Mouse (Mus musculus) stomach, embryonic 14.5 days (tissue): ENCODE results near the gene Shd. TPM values are rescaled to one million over a fixed set of nuclear protein-coding genes. Genes with fewer than 3 reads are reported as not detected.

Experiments used
- ATAC-seq: fragments of 200-750 bp; cut with Nextera tagmentation; 2 replicates; pipeline ENCODE4 v1.8.0; 2017; ENCODE audit warnings: low read depth, moderate TSS enrichment; ENCODE audit not compliant: insufficient number of reproducible peaks, insufficient read depth, low FRiP score
- H3K27ac ChIP-seq: fragments of 300-500 bp; sonication (generic); 2 replicates; pipeline ENCODE4 v1.5.1; 2014; ENCODE audit warnings: mild to moderate bottlenecking, low read length, moderate library complexity, mixed read lengths
- H3K27me3 ChIP-seq: fragments of 300-500 bp; sonication (generic); 2 replicates; pipeline ENCODE4 v1.6.1; 2014; ENCODE audit warnings: low read length, control low read depth, mixed read lengths; ENCODE audit not compliant: control insufficient read depth, insufficient read depth
- H3K36me3 ChIP-seq: fragments of 300-500 bp; sonication (generic); 2 replicates; pipeline ENCODE4 v1.6.1; 2014; ENCODE audit warnings: mild to moderate bottlenecking, control low read depth, low read length, moderate library complexity, mixed read lengths; ENCODE audit not compliant: control insufficient read depth, insufficient read depth
- H3K4me1 ChIP-seq: fragments of 300-500 bp; sonication (generic); 2 replicates; pipeline ENCODE4 v1.6.1; 2014; ENCODE audit warnings: low read length, control low read depth, mixed read lengths; ENCODE audit not compliant: control insufficient read depth, insufficient read depth
- H3K4me2 ChIP-seq: fragments of 300-500 bp; sonication (generic); replicated peaks from 2 replicates; pipeline ENCODE4 v1.6.1; 2014; ENCODE audit warnings: low read depth, low read length, control low read depth
- H3K4me3 ChIP-seq: fragments of 300-500 bp; sonication (generic); 2 replicates; pipeline ENCODE4 v1.5.1; 2014; ENCODE audit warnings: low read depth, low read length, control low read depth
- H3K9ac ChIP-seq: fragments of 300-500 bp; sonication (generic); replicated peaks from 2 replicates; pipeline ENCODE4 v1.6.1; 2014; ENCODE audit warnings: low read depth, mild to moderate bottlenecking, control low read depth, low read length, moderate library complexity, mixed read lengths
- H3K9me3 ChIP-seq: fragments of 300-500 bp; sonication (generic); 2 replicates; pipeline ENCODE4 v1.6.1; 2016; ENCODE audit warnings: low read depth, low read length, control low read depth; ENCODE audit not compliant: control insufficient read depth
- WGBS: fragments of 180-500 bp; shearing (Covaris S2); extraction: QIAGEN DNeasy Blood & Tissue Kit; methylation state at CpG from one replicate; pipeline ENCODE4 v1.1.7; 2014; 5-methylcytosine and 5-hydroxymethylcytosine counted together
- polyA plus RNA-seq: library from polyadenylated mRNA; unstranded; fragments of >200 nt; fragmentation: Nextera tagmentation; extraction: Ambion mirVana; gene quantifications from 2 replicates; pipeline ENCODE4 v1.2.1, GENCODE M21; 2014

Gene Shd
- polyA plus RNA-seq, 1 experiment from 2014 or later, result 16.6 TPM

DNA sequence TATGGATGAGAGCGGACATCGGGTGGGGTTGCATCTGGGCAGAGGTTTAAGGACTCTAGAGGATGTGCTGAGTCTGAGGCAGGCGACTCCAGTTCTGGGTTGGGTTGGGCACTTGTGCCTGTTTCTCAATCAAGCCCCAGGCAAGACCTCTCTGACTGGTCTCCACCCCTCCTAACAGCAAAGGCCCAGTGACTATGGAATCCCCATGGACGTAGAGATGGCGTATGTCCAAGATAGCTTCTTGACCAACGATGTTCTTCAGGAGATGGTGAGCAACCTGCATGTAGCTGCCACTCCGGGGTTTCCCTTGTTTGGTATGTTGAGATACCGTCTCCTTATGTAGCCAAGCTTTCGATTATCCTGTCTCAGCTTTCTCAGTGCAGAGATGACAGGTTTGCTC is 45.0 kb downstream of the Shd start:
- Histone ChIP-seq H3K27ac (no peak overlapping the region), H3K4me2 (no peak overlapping the region), H3K9ac (no peak overlapping the region), H3K9me3 (no peaks in the 10 kb centered on the region), H3K4me3 (no peak overlapping the region), H3K27me3 (no peaks in the 10 kb centered on the region), H3K36me3 (peaks cover 67% of the 10 kb centered on the region), H3K4me1 (peaks cover 5% of the 10 kb centered on the region)
- WGBS, result 90% methylated on average over 9 of the region's 9 CpGs
- no peak for ATAC-seq

DNA sequence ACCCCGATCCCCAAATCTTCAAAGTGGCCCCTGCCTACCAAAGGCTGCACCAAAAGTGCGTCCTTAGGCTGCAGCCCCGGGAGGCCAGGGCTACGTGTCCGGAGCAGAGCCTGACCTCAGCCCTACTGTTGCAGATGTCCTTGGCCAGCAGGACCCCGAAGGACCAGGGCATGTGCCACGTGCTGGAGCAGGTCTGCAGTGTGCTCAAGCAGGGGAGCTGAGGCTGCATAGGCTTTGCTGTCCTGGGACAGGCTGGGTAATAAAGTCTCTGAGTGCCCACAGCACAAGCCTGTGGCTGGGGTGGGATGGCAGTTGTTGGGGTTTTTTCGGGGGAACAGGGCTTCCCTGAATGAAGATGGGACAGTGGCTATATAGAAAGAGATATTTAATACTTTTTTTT is 46.1 kb downstream of the Shd start:
- Histone ChIP-seq H3K4me2 (no peak overlapping the region), H3K4me1 (no peaks in the 10 kb centered on the region), H3K4me3 (no peak overlapping the region), H3K36me3 (peaks cover 65% of the 10 kb centered on the region), H3K9ac (no peak overlapping the region), H3K27ac (no peak overlapping the region), H3K27me3 (no peaks in the 10 kb centered on the region), H3K9me3 (no peaks in the 10 kb centered on the region)
- WGBS, result 88% methylated on average over 8 of the region's 8 CpGs
- no peak for ATAC-seq

DNA sequence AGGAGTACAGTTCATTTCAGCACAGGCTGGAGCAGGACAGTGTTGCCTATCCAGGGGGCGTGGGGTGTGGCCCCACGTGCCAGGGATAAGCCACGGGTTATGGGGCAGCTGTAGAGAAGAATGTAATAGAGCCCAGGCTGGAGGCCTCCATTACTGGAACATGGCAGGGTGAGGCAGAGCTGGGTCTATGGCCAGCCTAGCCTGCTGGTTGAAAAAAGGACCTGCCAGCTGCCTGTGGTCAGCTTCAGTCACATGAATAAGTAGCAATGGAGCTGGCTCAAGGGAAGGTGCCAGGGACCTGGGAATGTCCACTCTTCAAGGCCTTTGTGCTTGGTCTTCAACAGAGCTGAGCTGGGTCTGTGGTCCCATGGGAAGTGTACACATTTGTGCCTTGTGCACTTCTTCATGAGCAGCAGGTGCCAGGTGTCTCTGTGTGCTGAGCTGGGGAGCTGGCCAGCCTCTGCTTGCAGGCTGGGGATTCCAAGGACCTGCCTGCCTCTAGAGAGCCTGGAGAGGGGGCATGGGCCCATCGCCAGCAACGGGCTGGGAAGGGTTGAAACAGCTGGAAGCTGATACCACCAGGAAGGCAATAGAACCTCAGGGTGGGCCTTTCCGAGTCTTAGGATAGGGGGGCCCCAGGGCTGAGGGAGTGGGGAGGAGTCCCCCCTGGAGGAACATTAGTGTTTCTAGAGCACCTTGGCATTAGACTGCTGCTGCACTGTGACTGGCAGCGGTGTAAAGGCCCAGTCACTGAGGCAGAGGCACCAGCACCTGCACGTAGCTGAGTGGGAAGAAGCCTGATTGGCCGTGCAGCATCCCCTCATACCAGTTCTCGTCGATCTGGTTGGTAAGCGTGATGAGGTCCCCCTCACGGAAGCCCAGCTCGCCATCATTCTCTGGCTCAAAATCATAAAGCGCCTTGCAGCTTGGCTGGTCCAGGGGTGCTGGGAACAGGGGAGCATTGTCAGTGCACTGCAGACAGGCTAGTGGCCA is 46.8 kb downstream of the Shd start:
- Histone ChIP-seq H3K9me3 (no peaks in the 10 kb centered on the region), H3K36me3 (peaks cover 58% of the 10 kb centered on the region), H3K4me2 (no peak overlapping the region), H3K27ac (no peak overlapping the region), H3K27me3 (no peaks in the 10 kb centered on the region), H3K4me1 (no peaks in the 10 kb centered on the region), H3K9ac (no peak overlapping the region), H3K4me3 (no peak overlapping the region)
- no peak for ATAC-seq
- WGBS, result 82% methylated on average over 15 of the region's 15 CpGs

DNA sequence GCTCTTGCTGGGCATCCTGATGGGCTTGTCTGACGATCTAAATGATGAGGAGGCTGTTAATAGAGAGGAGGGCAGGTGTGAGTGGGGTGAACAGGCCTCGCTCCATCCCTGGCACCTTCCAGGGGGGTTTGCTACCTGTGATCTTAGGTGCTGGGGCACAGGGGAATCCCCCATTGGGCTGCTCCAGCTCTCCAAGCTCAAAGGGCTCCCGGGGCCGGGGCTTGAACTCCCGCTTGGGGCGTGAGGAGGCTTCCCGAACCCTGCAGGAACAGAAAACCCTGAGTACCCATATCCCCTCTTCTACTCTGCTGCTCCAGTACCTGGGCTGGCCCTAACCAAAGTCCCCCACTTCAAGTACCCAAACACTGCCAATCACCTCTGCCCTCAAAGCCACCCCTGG is 47.6 kb downstream of the Shd start:
- Histone ChIP-seq H3K4me2 (no peak overlapping the region), H3K4me3 (no peak overlapping the region), H3K27ac (no peak overlapping the region), H3K36me3 (peaks cover 52% of the 10 kb centered on the region), H3K9me3 (no peaks in the 10 kb centered on the region), H3K27me3 (no peaks in the 10 kb centered on the region), H3K4me1 (no peaks in the 10 kb centered on the region), H3K9ac (no peak overlapping the region)
- no peak for ATAC-seq
- WGBS, result 90% methylated on average over 7 of the region's 7 CpGs

DNA sequence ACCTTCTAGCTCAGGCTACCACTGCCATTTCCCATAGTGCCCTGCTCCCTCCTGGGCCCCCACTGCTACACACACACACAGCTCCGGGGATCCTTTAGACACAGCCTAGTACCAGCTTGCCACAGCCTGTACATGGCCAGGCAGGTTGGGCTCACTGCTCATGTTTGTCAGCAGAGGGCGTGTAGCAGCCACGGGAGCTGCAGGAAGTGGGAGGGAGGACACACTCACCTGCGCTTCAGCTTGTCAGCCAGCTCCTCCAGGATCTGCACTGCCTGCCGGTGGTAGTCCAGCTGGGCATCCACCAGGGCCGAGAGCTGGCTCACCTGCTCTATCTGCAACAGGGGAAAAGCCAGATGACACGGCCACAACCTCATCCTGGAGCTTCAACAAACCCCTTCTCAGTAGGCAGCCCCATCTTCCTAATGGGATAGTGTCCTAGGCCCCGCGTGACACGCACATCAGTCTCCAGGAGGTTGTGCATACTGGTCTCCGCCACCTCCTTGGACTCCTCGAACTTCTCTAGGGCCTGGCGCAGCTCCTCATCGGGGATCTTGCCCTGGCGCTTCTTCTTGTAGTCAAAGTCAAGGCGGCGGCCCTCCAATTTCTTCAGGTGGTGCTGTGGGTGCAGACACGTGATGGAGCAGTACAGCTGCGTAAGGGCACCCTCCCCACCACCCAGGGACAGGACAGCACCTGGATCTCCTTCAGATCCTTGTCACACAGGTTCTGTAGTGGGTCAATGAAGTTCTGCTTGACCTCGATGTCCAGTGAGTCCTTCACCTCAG is 48.3 kb downstream of the Shd start:
- Histone ChIP-seq H3K9ac (no peak overlapping the region), H3K4me1 (no peaks in the 10 kb centered on the region), H3K36me3 (peaks cover 47% of the 10 kb centered on the region), H3K27ac (no peak overlapping the region), H3K27me3 (no peaks in the 10 kb centered on the region), H3K4me3 (no peak overlapping the region), H3K9me3 (no peaks in the 10 kb centered on the region), H3K4me2 (no peak overlapping the region)
- no peak for ATAC-seq
- 69% methylated on average over 20 of the region's 20 CpGs for WGBS

DNA sequence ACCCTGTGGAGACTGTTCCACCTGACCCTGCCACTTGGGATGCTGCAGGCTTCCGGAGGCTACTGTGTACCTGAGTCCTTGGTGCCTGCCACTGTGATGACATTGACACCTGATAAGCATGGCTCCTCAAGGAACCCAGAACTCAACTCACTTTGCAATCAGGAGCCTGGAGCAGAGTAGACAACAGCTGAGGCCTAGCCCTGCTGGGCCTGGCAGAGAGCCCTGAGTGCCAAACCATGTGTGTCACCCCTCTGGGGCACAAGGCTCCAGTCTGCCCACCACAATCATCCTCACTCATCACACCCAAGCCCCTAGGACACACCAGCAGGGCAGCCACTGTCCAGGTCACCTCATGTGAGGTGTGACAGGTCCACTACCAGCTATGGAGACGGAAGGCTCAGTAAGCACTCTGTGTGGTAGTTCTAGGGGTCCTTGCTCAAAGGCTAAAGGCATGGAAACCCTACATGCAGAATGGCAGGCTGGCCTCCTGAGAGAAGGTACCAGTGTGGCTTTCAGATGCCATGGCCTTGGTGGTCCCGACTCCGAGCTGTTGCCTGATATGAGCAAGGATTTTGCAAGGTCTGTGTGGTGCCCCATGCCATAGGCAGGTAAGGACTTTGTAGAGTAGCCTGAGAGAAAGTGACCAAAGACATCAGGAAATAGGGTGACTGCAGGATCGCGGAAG is 50.3 kb downstream of the Shd start:
- peaks cover 40% of the 10 kb centered on the region for H3K36me3 ChIP-seq

DNA sequence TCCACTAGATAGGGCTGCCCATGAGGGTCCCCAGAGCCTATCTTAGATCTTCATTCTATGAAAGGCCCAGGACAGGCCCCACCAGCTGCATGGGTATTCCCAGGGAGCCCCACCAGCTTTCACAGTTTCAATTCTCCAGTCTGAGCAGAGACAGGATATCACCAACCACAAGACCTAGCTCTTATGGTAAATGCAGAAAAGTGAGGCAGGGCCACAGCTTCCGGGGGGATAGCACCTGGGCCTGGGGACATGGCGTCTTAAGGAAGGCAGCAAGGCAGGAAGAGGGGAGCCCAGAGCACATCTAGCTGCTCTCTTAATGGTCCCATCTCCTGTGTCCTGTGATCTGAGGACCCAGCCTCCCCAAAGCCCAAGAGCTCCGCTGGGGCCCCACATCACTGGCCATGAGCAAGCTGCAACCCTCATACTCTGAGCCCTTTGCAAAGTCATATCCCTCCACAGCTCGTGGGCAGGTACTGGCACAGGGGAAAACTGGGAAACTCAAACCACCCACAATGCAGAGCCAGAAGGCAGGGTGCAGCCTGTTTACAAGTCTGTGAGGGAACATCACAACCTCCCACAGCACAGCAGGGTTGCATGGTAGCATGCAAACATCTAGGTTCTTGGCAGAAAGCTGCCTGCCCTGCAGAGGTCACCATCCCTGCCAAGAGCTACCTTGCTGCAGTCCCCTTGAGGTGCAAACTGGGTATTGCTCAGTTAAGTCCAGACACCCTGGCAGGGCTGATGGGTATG is 51.1 kb downstream of the Shd start:
- WGBS, result 84% methylated on average over 4 of the region's 4 CpGs
- Histone ChIP-seq H3K4me2 (no peak overlapping the region), H3K27me3 (no peaks in the 10 kb centered on the region), H3K9ac (no peak overlapping the region), H3K36me3 (peaks cover 32% of the 10 kb centered on the region), H3K27ac (no peak overlapping the region), H3K9me3 (no peaks in the 10 kb centered on the region), H3K4me3 (no peak overlapping the region), H3K4me1 (no peaks in the 10 kb centered on the region)
- no peak for ATAC-seq

More for the DNA sequence above, 50.3 kb downstream of the Shd start:
- Histone ChIP-seq H3K9ac (no peak overlapping the region), H3K27ac (no peak overlapping the region), H3K4me2 (no peak overlapping the region), H3K4me3 (no peak overlapping the region), H3K9me3 (no peaks in the 10 kb centered on the region), H3K27me3 (no peaks in the 10 kb centered on the region), H3K4me1 (no peaks in the 10 kb centered on the region)
- WGBS, result 92% methylated on average over 6 of the region's 6 CpGs
- ATAC-seq, result no peak
